Mouse (Mus musculus): ENCODE results near the gene Gm5934.
"Not testable (repeated sequence)": the region's sequence is repeated elsewhere in the genome, so short reads cannot be mapped to it uniquely, and the experiment has no call there.

Gm5934 gene

DNA sequence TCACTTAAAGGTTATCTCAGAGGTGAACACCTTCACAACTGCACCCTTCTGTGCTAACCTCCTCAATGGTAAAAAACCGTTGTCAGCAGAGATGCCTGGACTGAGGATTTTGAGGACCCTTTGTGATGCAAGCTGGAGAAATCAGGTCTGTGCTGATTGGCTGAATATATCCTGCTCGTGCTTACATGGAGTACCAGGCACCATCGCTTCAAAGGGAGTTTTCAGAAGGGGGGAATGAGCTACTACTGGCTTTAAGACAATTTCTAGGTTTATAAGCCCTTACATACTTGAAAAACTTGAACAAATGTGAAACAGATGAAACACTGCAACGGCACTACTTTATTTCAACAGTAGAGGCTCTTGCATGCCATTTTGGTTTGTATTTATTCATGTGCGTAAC is at the start of gene Gm5934:
Gene Gm5934, minus strand, starts transcription at position 101 of the 400 bp plus-strand sequence.
- DNase-seq (ENCODE audit: low spot score in 2 of 2) = not testable (repeated sequence)

Measured in right cerebral cortex, postnatal 36 days (tissue).